Mouse (Mus musculus) CH12.LX (cell line): ENCODE results near the gene A930033H14Rik. TPM values are rescaled to one million over a fixed set of nuclear protein-coding genes. Genes with fewer than 3 reads are reported as not detected.

Experiments
- DNase-seq: peaks from one replicate; pipeline ENCODE4 v3.0.0-alpha.2; 2013; ENCODE audit errors: extremely low read depth
- H3K27ac ChIP-seq: 2 replicates; pipeline ENCODE4 v1.5.1; 2012; ENCODE audit warnings: low read depth, mild to moderate bottlenecking, control low read depth, moderate library complexity; ENCODE audit not compliant: insufficient read depth
- H3K27me3 ChIP-seq: replicated peaks from 2 replicates; pipeline ENCODE3; 2012; ENCODE audit warnings: inconsistent platforms
- H3K36me3 ChIP-seq, 2 experiments: replicated peaks in 1 of 2; 2 replicates each; pipeline versions ENCODE3 to v1.6.1; 2012; ENCODE audit warnings: inconsistent platforms in 1 of 2, low read length in 1 of 2, mild to moderate bottlenecking in 1 of 2, mixed read lengths in 1 of 2, moderate library complexity in 1 of 2; ENCODE audit not compliant: control insufficient read depth in 1 of 2, insufficient read depth in 1 of 2
- H3K4me1 ChIP-seq, 2 experiments: 2 replicates each; pipeline ENCODE4 v1.6.1; 2012; ENCODE audit warnings: inconsistent platforms in 1 of 2, moderate library complexity in 1 of 2; ENCODE audit not compliant: insufficient read depth in 2 of 2, control insufficient read depth in 1 of 2
- H3K4me2 ChIP-seq: 2 replicates; pipeline ENCODE4 v1.6.1; 2012; ENCODE audit warnings: low read depth, mild to moderate bottlenecking, control low read depth; ENCODE audit not compliant: poor library complexity, insufficient read depth, severe bottlenecking
- H3K4me3 ChIP-seq, 3 experiments: fragments of 150-350 bp in 1 of 3; sonication (generic) in 1 of 3; replicated peaks in 1 of 3; 2 replicates each; pipeline versions ENCODE3 to v1.5.1; 2011 to 2012; ENCODE audit warnings: low read depth in 2 of 3, low read length in 2 of 3, mild to moderate bottlenecking in 2 of 3, moderate library complexity in 2 of 3, control low read depth in 1 of 3, improper control_type of control experiment in 1 of 3, inconsistent platforms in 1 of 3, mixed read lengths in 1 of 3; ENCODE audit not compliant: poor library complexity in 1 of 3
- H3K79me2 ChIP-seq: replicated peaks from 2 replicates; pipeline ENCODE4 v1.6.1; 2012; ENCODE audit warnings: mild to moderate bottlenecking, moderate library complexity; ENCODE audit not compliant: control insufficient read depth, poor library complexity, insufficient read depth, severe bottlenecking; ENCODE audit errors: extremely low read depth
- H3K9ac ChIP-seq: 2 replicates; pipeline ENCODE4 v1.6.1; 2012; ENCODE audit warnings: low read depth, mild to moderate bottlenecking, control low read depth, moderate library complexity; ENCODE audit not compliant: insufficient read depth
- H3K9me3 ChIP-seq: replicated peaks from 2 replicates; pipeline ENCODE3; 2012; ENCODE audit warnings: low read length, inconsistent platforms, mixed read lengths
- CHD1 ChIP-seq: IDR thresholded peaks from 2 replicates; pipeline ENCODE4 v1.6.1; 2012; ENCODE audit warnings: low read depth, low read length, improper control_type of control experiment, inconsistent platforms
- CTCF ChIP-seq, 2 experiments: IDR thresholded peaks in 1 of 2; conservative IDR thresholded peaks in 1 of 2; 2 replicates each; pipeline ENCODE4 v1.5.1; 2011 to 2012; ENCODE audit warnings: low read depth in 2 of 2, low read length in 2 of 2, improper control_type of control experiment in 1 of 2, inconsistent platforms in 1 of 2, mild to moderate bottlenecking in 1 of 2, moderate library complexity in 1 of 2
- EP300 ChIP-seq: IDR thresholded peaks from 2 replicates; pipeline ENCODE4 v1.6.1; 2011; ENCODE audit warnings: low read length, improper control_type of control experiment
- ETS1 ChIP-seq: conservative IDR thresholded peaks from 2 replicates; pipeline ENCODE4 v1.6.1; 2012; ENCODE audit warnings: low read depth, mild to moderate bottlenecking, inconsistent platforms, low read length, improper control_type of control experiment, moderate library complexity
- JUN ChIP-seq: IDR thresholded peaks from 2 replicates; pipeline ENCODE4 v1.6.1; 2011; ENCODE audit warnings: low read depth, mild to moderate bottlenecking, low read length, improper control_type of control experiment, moderate library complexity; ENCODE audit not compliant: insufficient read depth
- JUND ChIP-seq: conservative IDR thresholded peaks from 2 replicates; pipeline ENCODE4 v1.6.1; 2011; ENCODE audit warnings: low read depth, low read length, improper control_type of control experiment
- KAT2A ChIP-seq: IDR thresholded peaks from 2 replicates; pipeline ENCODE4 v1.6.1; 2012; ENCODE audit warnings: low read length, improper control_type of control experiment, inconsistent platforms; ENCODE audit not compliant: insufficient replicate concordance
- MEF2A ChIP-seq: IDR thresholded peaks from 2 replicates; pipeline ENCODE4 v1.6.1; 2014; ENCODE audit warnings: low read depth, mild to moderate bottlenecking, inconsistent platforms, low read length, improper control_type of control experiment, borderline replicate concordance
- MXI1 ChIP-seq: IDR thresholded peaks from 2 replicates; pipeline ENCODE4 v1.6.1; 2011; ENCODE audit warnings: mild to moderate bottlenecking, low read depth, low read length, improper control_type of control experiment
- MYC ChIP-seq: IDR thresholded peaks from 2 replicates; pipeline ENCODE4 v1.6.1; 2011; ENCODE audit warnings: low read depth, mild to moderate bottlenecking, improper control_type of control experiment, low read length
- NELFE ChIP-seq: IDR thresholded peaks from 2 replicates; pipeline ENCODE4 v1.6.1; 2011; ENCODE audit warnings: low read depth, low read length, improper control_type of control experiment
- PAX5 ChIP-seq: IDR thresholded peaks from 2 replicates; pipeline ENCODE4 v1.6.1; 2012; ENCODE audit warnings: low read length, inconsistent platforms, mixed read lengths
- POLR2A ChIP-seq: IDR thresholded peaks from 2 replicates; pipeline ENCODE4 v1.6.1; 2011; ENCODE audit warnings: low read depth, mild to moderate bottlenecking, improper control_type of control experiment, low read length
- RAD21 ChIP-seq: IDR thresholded peaks from 2 replicates; pipeline ENCODE4 v1.6.1; 2011; ENCODE audit warnings: low read depth, mild to moderate bottlenecking, low read length, improper control_type of control experiment, moderate library complexity
- SIN3A ChIP-seq: IDR thresholded peaks from 2 replicates; pipeline ENCODE4 v1.6.1; 2012; ENCODE audit warnings: low read length, improper control_type of control experiment, inconsistent platforms
- SMC3 ChIP-seq: IDR thresholded peaks from 2 replicates; pipeline ENCODE4 v1.6.1; 2011; ENCODE audit warnings: low read depth, low read length, improper control_type of control experiment
- TBP ChIP-seq: conservative IDR thresholded peaks from 2 replicates; pipeline ENCODE4 v1.6.1; 2011; ENCODE audit warnings: low read depth, low read length, improper control_type of control experiment
- TCF12 ChIP-seq: IDR thresholded peaks from 2 replicates; pipeline ENCODE4 v1.6.1; 2014; ENCODE audit warnings: low read depth, mild to moderate bottlenecking, inconsistent platforms, low read length, improper control_type of control experiment
- USF1 ChIP-seq: IDR thresholded peaks from 2 replicates; pipeline ENCODE4 v1.6.1; 2014; ENCODE audit warnings: low read depth, mild to moderate bottlenecking, inconsistent platforms, low read length, improper control_type of control experiment
- USF2 ChIP-seq: conservative IDR thresholded peaks from 2 replicates; pipeline ENCODE4 v1.6.1; 2011; ENCODE audit warnings: low read depth, low read length, improper control_type of control experiment
- ZC3H11A ChIP-seq: IDR thresholded peaks from 2 replicates; pipeline ENCODE4 v1.6.1; 2012; ENCODE audit warnings: low read depth, mild to moderate bottlenecking, inconsistent platforms, low read length, improper control_type of control experiment
- ZKSCAN1 ChIP-seq: IDR thresholded peaks from 2 replicates; pipeline ENCODE4 v1.6.1; 2012; ENCODE audit warnings: low read depth, inconsistent platforms, low read length, improper control_type of control experiment, borderline replicate concordance
- ZMIZ1 ChIP-seq: IDR thresholded peaks from 2 replicates; pipeline ENCODE4 v1.6.1; 2012; ENCODE audit warnings: low read depth, mild to moderate bottlenecking, inconsistent platforms, low read length, improper control_type of control experiment
- ZNF384 ChIP-seq: IDR thresholded peaks from 2 replicates; pipeline ENCODE4 v1.6.1; 2012; ENCODE audit warnings: low read depth, low read length, improper control_type of control experiment, inconsistent platforms
- dilution Hi-C: fragments of 300-500 bp; cut with MboI; formaldehyde crosslinking; loops from 2 replicates; pipeline ENCODE4 v1.14.3; 2020; ENCODE audit warnings: low sequenced_read_pairs; ENCODE audit not compliant: extremely low pct_unique_long_range_greater_than_20kb, extremely low pct_ligation_motif_present
- in situ Hi-C: fragments of 300-500 bp; cut with MboI; formaldehyde crosslinking; loops from 3 replicates; pipeline ENCODE4 v1.14.3; 2019; ENCODE audit warnings: low sequenced_read_pairs, low pct_ligation_motif_present, low pct_unique_long_range_greater_than_20kb, mixed read lengths
- polyA plus RNA-seq: library from polyadenylated mRNA; unstranded; fragments of >175 nt; gene quantifications from 2 replicates; pipeline ENCODE4 v1.2.1, GENCODE M21; 2012; ENCODE audit warnings: low read depth; ENCODE audit not compliant: insufficient read length
- total RNA-seq, 2 experiments: library from RNA; depleted of rRNA; stranded (reverse); fragments of 300-350 nt in 1 of 2; fragments of >200 nt in 1 of 2; gene quantifications; 2 replicates each; pipeline ENCODE4 v1.2.3; 2012 to 2014

Gene A930033H14Rik
- total and polyA plus RNA-seq, 3 experiments: 0.13 to 0.85 (median 0.46) TPM

DNA sequence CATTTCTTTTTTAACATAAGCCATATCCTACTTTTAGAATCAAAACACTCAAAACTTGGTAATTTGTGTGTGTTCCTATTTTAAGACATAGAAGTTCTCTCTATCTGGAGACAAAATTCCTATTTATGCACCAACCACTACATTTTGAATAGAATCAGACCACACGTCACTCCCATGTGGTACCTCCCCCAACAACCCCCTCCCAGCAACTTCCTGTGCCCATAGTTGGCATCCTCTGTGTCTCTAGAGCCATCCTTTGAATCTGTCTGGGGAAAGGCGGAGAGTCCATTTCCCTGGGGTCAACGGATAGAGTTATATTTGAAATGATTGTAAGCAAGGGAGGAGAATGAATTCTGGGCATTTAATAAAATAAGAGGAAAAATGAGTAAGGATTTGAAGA, 36.8 kb downstream of the A930033H14Rik start:
- H3K27me3 ChIP-seq: no peaks in the 10 kb centered on the region
- TF ChIP-seq TCF12 (no peak), USF2 (no peak), PAX5 (no peak), SIN3A (no peak), MYC (no peak), ZNF384 (no peak), CHD1 (no peak), NELFE (no peak), USF1 (no peak), MEF2A (no peak), EP300 (no peak)
- TF ChIP-seq, all 38 proteins: peak for 0
- H3K4me3 ChIP-seq: no peak overlapping the region
- H3K27ac ChIP-seq: no peak overlapping the region
- H3K79me2 ChIP-seq: no peaks in the 10 kb centered on the region
- H3K4me2 ChIP-seq: no peak overlapping the region
- no peak for DNase-seq
- H3K9ac ChIP-seq: no peak overlapping the region
- H3K9me3 ChIP-seq: peaks cover 2% of the 10 kb centered on the region
- dilution Hi-C loops: no loop called here
- H3K36me3 ChIP-seq: no peaks in the 10 kb centered on the region
- H3K4me1 ChIP-seq: 0 out of 4 replicates have a peak, but pooled peaks cover 0 to 4% of the 10 kb centered on the region in 2 experiments
- in situ Hi-C loops: no loop called here

DNA sequence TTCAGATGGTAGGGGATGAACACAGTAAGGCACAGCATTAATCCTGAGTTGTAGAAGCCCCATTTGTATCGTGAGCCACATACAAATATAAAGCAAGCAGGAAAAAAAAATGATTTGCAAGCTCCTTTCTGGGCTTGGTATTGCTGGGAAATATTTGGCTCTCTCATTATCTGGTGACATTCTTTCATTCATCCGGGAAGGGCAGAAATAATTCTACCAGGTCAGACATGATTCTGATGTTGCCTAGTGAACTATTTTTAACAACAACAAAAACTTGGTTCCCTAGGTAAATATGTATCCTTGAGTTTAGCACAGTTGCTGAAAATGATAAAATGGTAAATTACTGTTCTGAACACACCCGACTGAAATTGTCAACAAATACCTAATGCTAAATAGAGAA, 40.5 kb downstream of the A930033H14Rik start:
- H3K27me3 ChIP-seq: no peaks in the 10 kb centered on the region
- H3K4me3 ChIP-seq: no peak overlapping the region
- H3K36me3 ChIP-seq: no peaks in the 10 kb centered on the region
- no peak overlapping the region for H3K4me2 ChIP-seq
- in situ Hi-C loops (no loop called here), dilution Hi-C loops (no loop called here)
- H3K9ac ChIP-seq: no peak overlapping the region
- H3K4me1 ChIP-seq: 0 out of 4 replicates have a peak, but pooled peaks cover 0 to 4% of the 10 kb centered on the region in 2 experiments
- H3K27ac ChIP-seq: no peak overlapping the region
- H3K9me3 ChIP-seq: no peaks in the 10 kb centered on the region
- no peak for DNase-seq
- H3K79me2 ChIP-seq: no peaks in the 10 kb centered on the region
- TF ChIP-seq USF2: no peak
- no peak for TF ChIP-seq JUN
- TF ChIP-seq ZNF384: no peak
- TF ChIP-seq MXI1: no peak
- no peak for TF ChIP-seq USF1
- TF ChIP-seq KAT2A: no peak
- no peak for TF ChIP-seq ETS1
- TF ChIP-seq ZMIZ1: no peak
- no peak for TF ChIP-seq RAD21
- no peak for TF ChIP-seq POLR2A
- no peak for TF ChIP-seq CTCF (conservative IDR thresholded peaks at IDR 0.05 in 1 of 2, IDR thresholded peaks at IDR 0.05 in 1 of 2; ENCODE audit: low read depth in 2 of 2, low read length in 2 of 2)
- no peak for TF ChIP-seq SMC3
- no peak for TF ChIP-seq ZC3H11A
- no peak for TF ChIP-seq TBP
- no peak for TF ChIP-seq JUND
- no peak for TF ChIP-seq ZKSCAN1
